Mouse (Mus musculus) olfactory bulb, adult 2 months (tissue): ENCODE results near the gene Acox3.

Source experiments
- CTCF ChIP-seq: fragments of 200-500 bp; IDR thresholded peaks from 2 replicates; pipeline ENCODE4 v1.5.1; 2012; ENCODE audit warnings: low read depth, mild to moderate bottlenecking, low read length, moderate library complexity; ENCODE audit not compliant: insufficient read depth
- POLR2A ChIP-seq: fragments of 200-500 bp; IDR thresholded peaks from 2 replicates; pipeline ENCODE4 v1.6.1; 2012; ENCODE audit warnings: mild to moderate bottlenecking, low read depth, low read length, moderate library complexity; ENCODE audit not compliant: insufficient read depth

DNA sequence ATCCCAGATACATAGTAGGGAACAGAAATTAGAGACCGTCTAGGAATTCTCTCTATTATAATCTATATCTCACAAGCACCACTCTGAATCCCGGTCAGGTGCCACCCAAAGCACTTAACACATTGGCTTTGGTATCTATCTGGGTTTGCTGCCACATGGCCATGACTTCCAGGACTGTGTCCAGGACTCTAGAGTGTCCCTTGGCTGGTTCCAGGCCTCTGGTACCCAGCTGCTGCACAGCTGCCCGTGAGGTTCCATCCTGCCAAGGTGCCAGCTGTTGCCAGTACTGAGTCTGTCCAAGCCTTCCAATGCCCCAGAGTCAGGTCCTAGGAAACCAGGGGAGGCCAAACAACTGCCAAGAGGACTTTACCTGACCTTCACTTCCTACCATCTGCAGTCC lies 44.8 kb upstream of the Acox3 start:
- no peak for TF ChIP-seq POLR2A
- TF ChIP-seq CTCF, result no peak
